Mouse (Mus musculus) olfactory bulb, adult 2 months (tissue): Measurements from ENCODE around the gene Kpna3.

ENCODE experiments used
- CTCF ChIP-seq: fragments of 200-500 bp; IDR thresholded peaks from 2 replicates; pipeline ENCODE4 v1.5.1; 2012; ENCODE audit warnings: low read depth, mild to moderate bottlenecking, low read length, moderate library complexity; ENCODE audit not compliant: insufficient read depth
- POLR2A ChIP-seq: fragments of 200-500 bp; IDR thresholded peaks from 2 replicates; pipeline ENCODE4 v1.6.1; 2012; ENCODE audit warnings: mild to moderate bottlenecking, low read depth, low read length, moderate library complexity; ENCODE audit not compliant: insufficient read depth

GRCm38 (mm10) chr14:61414199-61414598 lies 25.5 kb downstream of the Kpna3 start:
- TF ChIP-seq CTCF (no peak), POLR2A (no peak)
